Mouse (Mus musculus): ENCODE results near the gene Irf4.
A peak's percentile ranks its signal among the peaks of the same experiment; 100 is the strongest.

The Irf4 gene

GRCm38 (mm10) chr13:30741172-30741571 lies 7.9 kb upstream of the Irf4 start:
- no peak for DNase-seq

DNA sequence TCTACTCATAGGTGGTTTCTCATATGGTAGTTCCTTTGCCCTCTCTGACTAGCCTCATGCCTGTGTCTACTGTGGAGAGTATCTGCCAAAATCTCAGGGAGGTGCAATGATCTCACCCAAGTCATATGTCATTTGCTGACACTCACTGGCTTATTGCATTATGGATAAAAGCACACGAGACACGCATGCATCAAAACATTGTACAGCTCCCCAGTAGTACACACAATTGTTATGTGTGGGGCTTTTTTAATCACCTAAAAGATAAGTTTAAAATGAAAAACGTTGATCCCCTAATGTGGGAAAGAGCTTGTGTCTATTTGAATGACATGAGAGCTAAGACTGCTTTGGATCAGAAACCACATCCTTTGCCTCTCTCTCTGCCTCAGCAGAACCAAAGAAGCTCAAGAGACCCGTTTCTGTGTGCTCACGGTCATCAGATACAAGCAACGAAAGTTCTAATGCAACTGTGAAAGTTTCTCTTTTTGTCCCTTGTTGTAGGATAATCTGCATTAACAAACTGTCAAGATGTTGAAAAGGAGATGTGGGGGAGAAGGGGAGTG lies 6.5 kb upstream of the Irf4 start:
- no peak for DNase-seq

- no peak for DNase-seq
Observed at GRCm38 (mm10) chr13:30745121-30745520, 3.9 kb upstream of the Irf4 start.

- DNase-seq, result no peak
Observed at GRCm38 (mm10) chr13:30747068-30747467, 2.0 kb upstream of the Irf4 start.

DNA sequence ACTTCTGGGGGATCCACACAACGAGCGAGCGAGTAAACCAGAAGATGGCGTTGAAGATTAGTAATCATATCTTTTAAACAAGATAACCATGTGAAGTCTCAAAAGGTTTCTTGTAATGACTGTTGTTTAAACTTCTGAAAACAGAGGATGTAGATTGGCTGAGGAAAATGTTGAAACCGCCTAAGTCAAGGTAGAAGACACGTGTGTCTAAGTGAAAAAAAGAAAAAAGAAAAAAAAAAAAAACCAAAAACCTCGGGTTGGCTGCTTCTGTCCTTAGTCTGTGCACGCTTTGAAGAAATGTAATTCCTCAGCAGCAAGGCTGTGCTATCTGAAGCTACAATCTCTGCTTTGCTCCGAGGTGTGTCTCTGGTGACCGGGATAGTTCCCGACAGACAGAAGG lies 1.5 kb upstream of the Irf4 start:
- no peak for DNase-seq

GRCm38 (mm10) chr13:30748321-30748720 lies 705 bp upstream of the Irf4 start:
- DNase-seq, result no peak

DNA sequence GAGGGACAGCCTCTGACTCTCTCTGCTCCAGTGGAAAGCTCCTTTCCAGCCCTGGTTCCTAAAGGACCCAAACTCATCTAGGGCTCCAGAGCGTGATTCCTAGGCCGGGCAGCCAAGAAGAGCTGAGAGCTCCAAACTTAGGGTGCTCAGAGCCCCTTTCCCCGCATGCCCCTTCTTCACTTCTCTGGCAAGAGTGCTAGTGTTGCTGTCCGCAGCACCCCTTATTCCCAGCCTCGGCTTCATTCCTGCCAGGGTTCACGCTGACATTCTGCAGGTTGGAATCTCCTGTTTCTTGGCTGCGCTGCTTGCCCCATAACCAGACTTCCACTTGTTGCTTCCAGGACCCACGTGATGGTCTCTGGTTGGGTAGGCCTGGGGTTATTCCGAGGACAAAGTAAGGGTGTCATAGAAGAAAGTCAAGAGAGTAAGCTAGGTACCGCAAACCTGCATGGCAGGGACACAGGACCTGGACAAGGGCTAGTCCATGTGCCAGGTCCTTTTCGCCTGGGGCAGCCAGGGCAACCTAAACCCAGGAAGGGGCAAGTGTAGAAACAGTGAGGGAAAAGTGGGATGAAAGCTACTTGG lies 623 bp downstream of the Irf4 start:
- peak in 1 of 2 experiments; percentile 11 for DNase-seq

GRCm38 (mm10) chr13:30750461-30751303 lies 1.7 kb downstream of the Irf4 start:
- peak in 1 of 2 experiments; percentile 48 for DNase-seq

GRCm38 (mm10) chr13:30751304-30751580 lies 2.2 kb downstream of the Irf4 start:
- no peak for DNase-seq

DNA sequence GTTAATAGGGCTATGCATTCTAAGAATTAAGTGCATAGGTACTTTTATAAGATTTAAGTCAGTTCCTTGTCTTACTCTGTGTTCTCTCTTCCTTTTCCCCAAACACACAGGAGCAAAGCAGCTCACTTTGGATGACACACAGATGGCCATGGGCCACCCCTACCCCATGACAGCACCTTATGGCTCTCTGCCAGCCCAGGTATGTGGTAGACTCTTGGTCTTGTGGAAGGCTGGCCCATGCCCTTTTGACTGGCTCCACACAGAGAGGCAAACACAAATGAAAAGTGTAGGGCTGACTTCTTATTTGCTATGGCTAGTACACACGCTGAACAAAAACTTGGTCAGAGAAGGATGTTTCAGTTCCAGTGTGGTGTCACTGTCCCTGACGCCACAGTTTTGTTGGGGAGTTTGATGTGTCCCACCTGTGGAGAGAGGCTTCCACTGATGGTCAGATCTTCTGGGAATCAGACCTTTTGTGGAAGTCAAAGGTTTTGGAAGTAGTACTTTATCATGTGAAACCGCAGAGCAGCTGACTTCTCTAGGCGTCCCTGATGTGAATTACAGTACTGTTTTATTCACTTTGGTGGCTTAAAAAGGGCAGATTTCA lies 3.7 kb downstream of the Irf4 start:
- no peak for DNase-seq

DNA sequence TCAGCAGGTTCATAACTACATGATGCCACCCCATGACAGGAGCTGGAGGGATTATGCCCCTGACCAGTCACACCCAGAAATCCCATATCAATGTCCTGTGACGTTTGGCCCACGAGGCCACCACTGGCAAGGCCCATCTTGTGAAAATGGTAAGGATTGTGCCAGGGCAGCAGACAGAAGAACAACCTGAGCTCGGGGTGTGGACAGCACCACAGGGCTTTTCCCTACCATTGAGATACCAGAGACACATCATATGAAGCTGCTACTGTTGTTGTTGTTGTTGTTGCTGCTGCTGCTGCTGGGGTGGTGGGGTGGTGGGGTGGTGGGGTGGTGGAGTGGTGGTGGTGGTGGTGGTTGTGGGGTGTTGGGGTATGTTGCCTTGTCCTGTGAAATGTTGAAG lies 4.4 kb downstream of the Irf4 start:
- DNase-seq, result no peak

DNA sequence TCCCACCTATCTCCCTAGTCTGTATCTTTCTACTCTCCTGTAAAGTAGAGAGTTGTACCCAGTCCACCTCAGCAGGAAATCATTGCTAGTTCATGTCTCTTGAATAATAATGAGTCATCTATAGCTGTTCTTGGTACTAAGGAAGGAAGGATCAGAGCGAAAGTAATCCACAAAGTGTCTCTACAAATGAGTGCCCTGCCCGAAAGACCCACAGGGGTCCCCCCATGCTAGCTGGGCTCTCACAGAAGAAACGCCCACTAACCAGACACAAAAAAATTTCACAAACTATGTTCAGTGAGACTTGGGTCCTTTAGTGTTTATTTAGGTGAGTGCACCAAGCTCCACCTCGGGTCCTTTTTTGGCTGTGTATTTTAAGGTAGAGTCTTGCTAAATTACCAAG lies 5.0 kb downstream of the Irf4 start:
- no peak for DNase-seq

- no peak for DNase-seq
Observed at GRCm38 (mm10) chr13:30754825-30755476, 5.9 kb downstream of the Irf4 start.

GRCm38 (mm10) chr13:30755577-30755976 lies 6.6 kb downstream of the Irf4 start:
- no peak for DNase-seq

DNA sequence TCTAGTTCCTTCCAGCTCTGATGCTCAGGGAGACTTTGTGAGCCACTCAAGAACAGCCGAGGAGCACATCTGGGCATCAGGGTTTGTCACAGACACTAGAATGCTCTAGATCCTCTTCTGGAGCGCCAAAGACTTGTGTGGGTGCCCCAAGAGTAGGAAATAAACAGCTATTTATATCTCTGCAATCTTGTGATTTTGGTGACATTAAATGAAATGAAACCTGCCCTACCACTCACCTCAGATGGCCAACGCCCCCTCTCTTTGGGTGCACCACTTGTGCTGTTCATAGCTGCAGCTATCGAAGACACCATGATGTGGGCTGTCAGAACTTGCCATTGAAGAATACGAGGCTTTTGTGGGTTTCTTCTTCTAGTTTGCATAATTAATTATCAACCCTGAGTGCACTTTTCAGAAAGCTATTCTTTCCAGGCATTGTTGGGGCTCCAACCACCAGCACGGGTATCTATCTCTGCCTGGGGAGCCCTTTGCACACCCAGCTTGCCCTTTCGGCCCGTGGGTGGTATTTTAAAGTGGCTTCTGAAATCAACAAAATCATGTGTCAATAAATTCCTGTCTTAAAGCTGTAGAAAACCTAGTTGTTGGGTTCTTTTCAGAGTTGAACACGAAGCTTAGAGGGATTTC lies 7.1 kb downstream of the Irf4 start:
- no peak for DNase-seq

DNA sequence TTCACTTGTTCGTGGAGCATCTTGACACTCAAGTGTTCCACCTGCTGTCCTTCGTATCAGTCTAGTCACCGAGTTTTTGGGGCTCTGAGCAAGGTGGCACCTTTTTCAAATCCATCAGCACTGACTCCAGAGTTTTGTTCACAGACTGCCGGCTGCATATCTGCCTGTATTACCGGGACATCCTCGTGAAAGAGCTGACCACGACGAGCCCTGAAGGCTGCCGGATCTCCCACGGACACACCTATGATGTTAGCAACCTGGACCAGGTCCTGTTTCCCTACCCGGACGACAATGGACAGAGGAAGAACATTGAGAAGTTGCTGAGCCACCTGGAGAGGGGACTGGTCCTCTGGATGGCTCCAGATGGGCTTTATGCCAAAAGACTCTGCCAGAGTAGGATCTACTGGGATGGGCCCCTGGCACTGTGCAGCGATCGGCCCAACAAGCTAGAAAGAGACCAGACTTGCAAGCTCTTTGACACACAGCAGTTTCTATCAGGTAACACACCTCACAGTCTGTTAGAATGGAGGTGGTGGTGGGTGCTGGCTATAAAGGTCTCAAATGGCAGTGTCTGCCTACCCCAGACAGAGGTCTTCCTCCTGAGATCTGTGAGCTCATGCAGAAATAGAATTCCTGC lies 8.4 kb downstream of the Irf4 start:
- DNase-seq, result no peak

DNA sequence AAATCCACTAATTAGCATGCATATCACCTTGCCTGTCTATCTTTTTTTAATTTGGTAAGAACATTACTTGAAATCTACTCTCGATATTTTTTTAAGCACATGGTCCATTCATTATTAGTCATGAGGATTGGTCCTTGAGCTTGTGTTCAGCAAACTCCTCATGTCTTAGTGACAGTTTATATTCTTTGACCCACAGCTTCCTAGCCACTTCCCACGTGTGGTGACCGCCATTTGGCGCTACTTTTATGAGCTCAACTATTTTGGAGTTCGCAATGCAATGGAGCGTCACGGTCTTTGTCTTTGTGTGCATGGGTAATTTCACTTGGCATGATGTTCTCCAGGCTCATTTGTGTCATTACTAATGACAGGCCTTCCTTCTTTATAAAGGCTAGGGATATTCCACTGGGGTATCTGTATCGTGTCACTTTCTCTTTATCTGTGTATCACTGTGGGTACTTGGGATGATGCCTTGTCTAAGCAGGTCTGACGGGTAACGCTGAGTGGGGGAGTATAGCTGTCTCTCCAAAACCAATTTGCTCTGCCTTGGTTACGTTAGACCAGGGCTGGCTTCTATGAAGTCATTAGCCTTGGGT lies 9.9 kb downstream of the Irf4 start:
- DNase-seq, result no peak

- DNase-seq, result no peak
Observed at GRCm38 (mm10) chr13:30760374-30761090, 11.5 kb downstream of the Irf4 start.

- no peak for DNase-seq
Observed at GRCm38 (mm10) chr13:30761151-30761631, 12.2 kb downstream of the Irf4 start.

DNA sequence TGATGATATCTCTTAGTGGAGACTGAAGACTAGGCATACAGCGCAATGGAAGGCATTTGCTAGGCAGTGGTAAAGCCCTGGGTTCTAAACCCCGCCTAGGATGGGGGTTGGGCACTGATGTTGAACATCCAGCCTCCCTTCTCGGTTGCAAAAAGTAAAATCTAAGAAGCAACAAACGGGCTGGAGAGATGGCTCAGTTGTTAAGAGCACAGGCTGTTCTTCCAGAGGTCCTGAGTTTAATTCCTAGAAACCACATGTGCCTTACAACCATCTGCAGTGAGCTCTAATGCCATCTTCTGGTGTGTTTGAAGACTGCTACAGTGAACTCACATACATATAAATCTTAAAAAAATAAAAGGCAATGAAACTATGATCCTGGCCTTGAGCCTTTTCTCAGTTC lies 13.2 kb downstream of the Irf4 start:
- DNase-seq, result no peak
